Mouse (Mus musculus) neutrophil, adult 5-6 weeks (primary cell): ENCODE measurements around the gene Ppfia1. TPM values are rescaled to one million over a fixed set of nuclear protein-coding genes. Genes with fewer than 3 reads are reported as not detected.

ENCODE experiments used
- ATAC-seq: fragments of 151-379, 151-347 bp; 2 replicates; pipeline ENCODE4 v1.8.0; 2017; ENCODE audit warnings: mild to moderate bottlenecking, moderate TSS enrichment; ENCODE audit not compliant: insufficient number of reproducible peaks, poor library complexity, low FRiP score, severe bottlenecking; ENCODE audit errors: extremely low read depth
- total RNA-seq: library from RNA; stranded (forward); fragments of 200-1000 nt; gene quantifications from 2 replicates; pipeline ENCODE4 v1.2.3, GENCODE M21; 2017

Ppfia1 gene
- total RNA-seq, 1 experiment from 2014 or later = 66.3 TPM

- no peak for ATAC-seq
Measured at GRCm38 (mm10) chr7:144509090-144509489, 44.4 kb downstream of the Ppfia1 start.

- ATAC-seq = no peak
Measured at GRCm38 (mm10) chr7:144506807-144507206, 46.7 kb downstream of the Ppfia1 start.

GRCm38 (mm10) chr7:144503959-144504358 lies 49.6 kb downstream of the Ppfia1 start:
- ATAC-seq = no peak

GRCm38 (mm10) chr7:144492931-144493330 lies 60.6 kb downstream of the Ppfia1 start:
- no peak for ATAC-seq

GRCm38 (mm10) chr7:144490201-144490873 lies 63.2 kb downstream of the Ppfia1 start:
- no peak for ATAC-seq

- ATAC-seq = no peak
Measured at GRCm38 (mm10) chr7:144489067-144489774, 64.3 kb downstream of the Ppfia1 start.

GRCm38 (mm10) chr7:144480314-144480713 lies 73.2 kb downstream of the Ppfia1 start:
- no peak for ATAC-seq

GRCm38 (mm10) chr7:144479569-144479968 lies 74.0 kb downstream of the Ppfia1 start:
- no peak for ATAC-seq

GRCm38 (mm10) chr7:144475741-144476140 lies 77.8 kb downstream of the Ppfia1 start:
- ATAC-seq = no peak

GRCm38 (mm10) chr7:144473486-144473885 lies 80.0 kb downstream of the Ppfia1 start:
- no peak for ATAC-seq

GRCm38 (mm10) chr7:144471103-144471502 lies 82.4 kb downstream of the Ppfia1 start:
- ATAC-seq = no peak

- no peak for ATAC-seq
Measured at GRCm38 (mm10) chr7:144470545-144471059, 82.9 kb downstream of the Ppfia1 start, which contains the start of gene Cttn. TSS of gene Cttn (minus strand) at chr7:144471009.

- no peak for ATAC-seq
Measured at GRCm38 (mm10) chr7:144469908-144470544, 83.5 kb downstream of the Ppfia1 start.

GRCm38 (mm10) chr7:144469181-144469641 lies 84.3 kb downstream of the Ppfia1 start:
- no peak for ATAC-seq

GRCm38 (mm10) chr7:144468741-144469140 lies 84.8 kb downstream of the Ppfia1 start:
- ATAC-seq = no peak

GRCm38 (mm10) chr7:144462577-144462976 lies 91.0 kb downstream of the Ppfia1 start:
- no peak for ATAC-seq

- no peak for ATAC-seq
Measured at GRCm38 (mm10) chr7:144461246-144461902, 92.2 kb downstream of the Ppfia1 start.

- no peak for ATAC-seq
Measured at GRCm38 (mm10) chr7:144458881-144459280, 94.6 kb downstream of the Ppfia1 start.

- no peak for ATAC-seq
Measured at GRCm38 (mm10) chr7:144450661-144451060, 102.9 kb downstream of the Ppfia1 start.
